Comparison of ENCODE assay signal across 9 mouse cellular contexts in genomic region chr1:74332930-74333329, GRCm38 (mm10). TPM values are rescaled to one million over a fixed set of nuclear protein-coding genes. Genes with fewer than 3 reads are reported as not detected.
DNase-seq lines count a peak whose midpoint lies in the region; ATAC-seq and TF ChIP-seq lines count a peak whose summit lies in the region.
"Had no signal": no experiment of that assay in that cellular context is flagged by ENCODE, and none has a peak within 500 bp of the region (broad histone marks: within the 10 kb centered on the region; RNA-seq: fewer than 3 reads in every experiment).

No protein-coding gene starts in this region.

- TF ChIP-seq POLR2A in MEL (IDR thresholded peaks at IDR 0.05; ENCODE audit: control insufficient read depth in 1 of 2, insufficient read depth in 1 of 2, low read depth in 1 of 2, low read length in 2 of 2, poor library complexity in 1 of 2) = no peak
- no peak for TF ChIP-seq POLR2A in limb, embryonic 14.5 days (IDR thresholded peaks at IDR 0.05; ENCODE audit: borderline replicate concordance, extremely low read depth, insufficient read depth, insufficient read length)

- DNase-seq in heart, adult 18-20 months = no peak
- DNase-seq in MEL (ENCODE audit: low read depth, low spot score) = no peak
- DNase-seq in forebrain, embryonic 11.5 days (ENCODE audit: low spot score) = no peak
- DNase-seq in limb, embryonic 14.5 days (ENCODE audit: low spot score) = no peak
- DNase-seq in layer of hippocampus, adult 11-12 months (ENCODE audit: low spot score) = no peak
- no peak for DNase-seq in urinary bladder, adult 18-20 months (ENCODE audit: low spot score in 2 of 2)
- DNase-seq in adrenal gland, postnatal 10 days = no peak

- peak overlapping the region; percentile 87 for H3K27ac ChIP-seq in heart, embryonic 15.5 days
- H3K27ac ChIP-seq in MEL (ENCODE audit: control insufficient read depth, low read depth, low read length) = no peak overlapping the region
- peak overlapping the region; percentile 55; the same call in 1 of the 2 replicates for H3K27ac ChIP-seq in forebrain, embryonic 11.5 days (ENCODE audit: low read depth, low read length)
- H3K27ac ChIP-seq in limb, embryonic 14.5 days (replicated peaks; ENCODE audit: low read depth, low read length) = peak overlapping the region; percentile 44; the same call in 1 of the 2 replicates

- no peak for TF ChIP-seq CTCF in MEL (IDR thresholded peaks at IDR 0.05 in 2 of 3, conservative IDR thresholded peaks at IDR 0.05 in 1 of 3; ENCODE audit: control insufficient read depth in 1 of 3, insufficient read depth in 1 of 3, low read depth in 2 of 3, low read length in 3 of 3, poor library complexity in 1 of 3, severe bottlenecking in 1 of 3)

- H3K9ac ChIP-seq in heart, embryonic 15.5 days = peak overlapping the region; percentile 56
- H3K9ac ChIP-seq in MEL (ENCODE audit: control insufficient read depth, low read depth, low read length, poor library complexity, severe bottlenecking) = peak overlapping the region; percentile 54
- H3K9ac ChIP-seq in forebrain, embryonic 11.5 days (ENCODE audit: low read length) = peak overlapping the region; percentile 62
- H3K9ac ChIP-seq in limb, embryonic 14.5 days (ENCODE audit: low read depth, low read length, severe bottlenecking) = peak overlapping the region; percentile 55

- no peaks in the 10 kb centered on the region for H3K79me2 ChIP-seq in MEL (ENCODE audit: control insufficient read depth, insufficient read depth, low read length, poor library complexity)

- peak overlapping the region; percentile 56 for H3K4me3 ChIP-seq in heart, embryonic 15.5 days
- peak overlapping the region; percentile 51 to 72 for H3K4me3 ChIP-seq in MEL (ENCODE audit: control insufficient read depth in 1 of 2, insufficient read depth in 1 of 2, low read depth in 2 of 2, low read length in 2 of 2)
- peak overlapping the region; percentile 45 for H3K4me3 ChIP-seq in forebrain, embryonic 11.5 days (ENCODE audit: low read depth, low read length)
- peak overlapping the region; percentile 51 for H3K4me3 ChIP-seq in limb, embryonic 14.5 days (replicated peaks; ENCODE audit: low read length)

- H3K4me1 ChIP-seq in heart, embryonic 15.5 days (replicated peaks) = peaks cover 60% of the 10 kb centered on the region
- H3K4me1 ChIP-seq in MEL (ENCODE audit: control insufficient read depth in 1 of 2, insufficient read depth in 2 of 2, low read length in 2 of 2) = peaks cover 10 to 25% of the 10 kb centered on the region in 2 experiments
- peaks cover 6% of the 10 kb centered on the region for H3K4me1 ChIP-seq in forebrain, embryonic 11.5 days (replicated peaks; ENCODE audit: control insufficient read depth, insufficient read depth, low read length)
- H3K4me1 ChIP-seq in limb, embryonic 14.5 days (ENCODE audit: control insufficient read depth, insufficient read depth, low read length) = peaks cover 20% of the 10 kb centered on the region

- H3K9me3 ChIP-seq in heart, embryonic 15.5 days (replicated peaks) = no peaks in the 10 kb centered on the region
- H3K9me3 ChIP-seq in MEL (replicated peaks; ENCODE audit: insufficient read depth, low read length) = no peaks in the 10 kb centered on the region
- H3K9me3 ChIP-seq in forebrain, embryonic 11.5 days (ENCODE audit: control insufficient read depth, low read length) = no peaks in the 10 kb centered on the region
- no peaks in the 10 kb centered on the region for H3K9me3 ChIP-seq in limb, embryonic 14.5 days (ENCODE audit: control insufficient read depth, low read length)

- H3K27me3 ChIP-seq in heart, embryonic 15.5 days = no peaks in the 10 kb centered on the region
- no peaks in the 10 kb centered on the region for H3K27me3 ChIP-seq in MEL (ENCODE audit: control insufficient read depth in 1 of 2, insufficient read depth in 2 of 2, low read length in 2 of 2)
- no peaks in the 10 kb centered on the region for H3K27me3 ChIP-seq in forebrain, embryonic 11.5 days (ENCODE audit: control insufficient read depth, insufficient read depth, low read length)
- H3K27me3 ChIP-seq in limb, embryonic 14.5 days (ENCODE audit: control insufficient read depth, insufficient read depth, low read length) = no peaks in the 10 kb centered on the region

- no peak for TF ChIP-seq RAD21 in MEL (IDR thresholded peaks at IDR 0.05; ENCODE audit: low read depth, low read length)

- no peak for TF ChIP-seq EP300 in MEL (IDR thresholded peaks at IDR 0.05; ENCODE audit: low read depth in 1 of 2, low read length in 2 of 2)

- ATAC-seq in heart, embryonic 15.5 days (replicated peaks; ENCODE audit: insufficient number of reproducible peaks, insufficient read depth, low FRiP score, low read depth) = no peak
- 0 out of 2 replicates have a peak, but pooled peaks have one; percentile 4 for ATAC-seq in forebrain, embryonic 11.5 days (replicated peaks; ENCODE audit: low FRiP score)
- ATAC-seq in limb, embryonic 14.5 days (ENCODE audit: low FRiP score, low read depth) = no peak

- 5% methylated on average over 9 of the region's 9 CpGs for WGBS in heart, embryonic 15.5 days
- WGBS in forebrain, embryonic 11.5 days = 2% methylated on average over 9 of the region's 9 CpGs
- WGBS in limb, embryonic 14.5 days = 3% methylated on average over 5 of the region's 9 CpGs

- H3K4me2 ChIP-seq in heart, embryonic 15.5 days = peak overlapping the region; percentile 74
- peak overlapping the region; percentile 88 for H3K4me2 ChIP-seq in forebrain, embryonic 11.5 days (ENCODE audit: low read depth, low read length, severe bottlenecking)
- peak overlapping the region; percentile 82 for H3K4me2 ChIP-seq in limb, embryonic 14.5 days (replicated peaks; ENCODE audit: low read depth, low read length, severe bottlenecking)

- H3K36me3 ChIP-seq in heart, embryonic 15.5 days = no peaks in the 10 kb centered on the region
- H3K36me3 ChIP-seq in MEL (ENCODE audit: control insufficient read depth in 1 of 2, insufficient read depth in 2 of 2, low read length in 2 of 2) = peaks cover 0 to 13% of the 10 kb centered on the region in 2 experiments; a peak in 2 of 4 replicates
- H3K36me3 ChIP-seq in forebrain, embryonic 11.5 days (ENCODE audit: control insufficient read depth, insufficient read depth, low read length) = no peaks in the 10 kb centered on the region
- H3K36me3 ChIP-seq in limb, embryonic 14.5 days (ENCODE audit: control insufficient read depth, insufficient read depth, low read length) = no peaks in the 10 kb centered on the region

RNA-seq across cellular contexts. Expression of gene Tmbim1, which starts 27.5 kb away (rescaled TPM):
- polyA plus RNA-seq in heart, embryonic 15.5 days (2015; fragmentation: Nextera tagmentation; extraction: Ambion mirVana) = 44.9 and 48.1 TPM in 2 replicates
- 10 to 100 TPM; 40.2 to 46.3 TPM for total RNA-seq in heart, adult 18-20 months (2021)
- total RNA-seq in MEL (2012; rRNA removed) = 10.3 and 13.0 TPM in 2 replicates
- 10 to 100 TPM in 1 of 2 experiments, not detected in 1; 20.8 TPM for polyA plus RNA-seq in MEL (2012; ENCODE audit: insufficient read depth in 1 of 2, insufficient read length in 2 of 2, low read depth in 1 of 2, low replicate concordance in 2 of 2, missing spikeins in 1 of 2)
- polyA plus RNA-seq in forebrain, embryonic 11.5 days (2014; fragmentation: Nextera tagmentation; extraction: Ambion mirVana) = 6.9 and 8.2 TPM in 2 replicates
- 48.0 and 102 TPM in 2 replicates for polyA plus RNA-seq in limb, embryonic 14.5 days (2012; rRNA removed)
- polyA plus RNA-seq in limb, embryonic 14.5 days (2014; fragmentation: Nextera tagmentation; extraction: Ambion mirVana) = 37.7 and 41.7 TPM in 2 replicates
- total RNA-seq in adrenal gland, postnatal 10 days (2021) = 10 to 100 TPM; 63.6 to 68.8 TPM

RNA-seq across cellular contexts. Expression of gene Catip, which starts 29.0 kb away (rescaled TPM):
- polyA plus RNA-seq in heart, embryonic 15.5 days (2015; fragmentation: Nextera tagmentation; extraction: Ambion mirVana) = 0.38 and 0.39 TPM in 2 replicates
- total RNA-seq in heart, adult 18-20 months (2021) = under 1 TPM in 1 of 2 experiments, not detected in 1; 0.44 TPM
- total RNA-seq in MEL (2012; rRNA removed) = 0.08 TPM in 1 of 2 replicates, not detected in the other
- polyA plus RNA-seq in MEL (2012; ENCODE audit: insufficient read depth in 1 of 2, insufficient read length in 2 of 2, low read depth in 1 of 2, low replicate concordance in 2 of 2, missing spikeins in 1 of 2) = under 1 TPM in 1 of 2 experiments, not detected in 1; 0.08 TPM
- 0.52 TPM in 1 of 2 replicates, not detected in the other for polyA plus RNA-seq in forebrain, embryonic 11.5 days (2014; fragmentation: Nextera tagmentation; extraction: Ambion mirVana)
- polyA plus RNA-seq in limb, embryonic 14.5 days (2012; rRNA removed) = 3.8 and 4.2 TPM in 2 replicates
- polyA plus RNA-seq in limb, embryonic 14.5 days (2014; fragmentation: Nextera tagmentation; extraction: Ambion mirVana) = 0.73 and 1.8 TPM in 2 replicates
- under 1 TPM; 0.33 to 0.45 TPM for total RNA-seq in adrenal gland, postnatal 10 days (2021)
- total RNA-seq: neutrophil, adult 5-6 weeks had no signal

RNA-seq across cellular contexts. Expression of gene Slc11a1, which starts 42.1 kb away (rescaled TPM):
- polyA plus RNA-seq in heart, embryonic 15.5 days (2015; fragmentation: Nextera tagmentation; extraction: Ambion mirVana) = 3.6 and 5.4 TPM in 2 replicates
- total RNA-seq in heart, adult 18-20 months (2021) = 1 to 10 TPM; 5.3 to 5.4 TPM
- total RNA-seq in MEL (2012; rRNA removed) = 0.26 TPM in 1 of 2 replicates, not detected in the other
- under 1 TPM in 1 of 2 experiments, not detected in 1; 0.11 TPM for polyA plus RNA-seq in MEL (2012; ENCODE audit: insufficient read depth in 1 of 2, insufficient read length in 2 of 2, low read depth in 1 of 2, low replicate concordance in 2 of 2, missing spikeins in 1 of 2)
- polyA plus RNA-seq in forebrain, embryonic 11.5 days (2014; fragmentation: Nextera tagmentation; extraction: Ambion mirVana) = 1.0 and 1.9 TPM in 2 replicates
- polyA plus RNA-seq in limb, embryonic 14.5 days (2012; rRNA removed) = 7.2 and 8.0 TPM in 2 replicates
- polyA plus RNA-seq in limb, embryonic 14.5 days (2014; fragmentation: Nextera tagmentation; extraction: Ambion mirVana) = 3.2 and 3.5 TPM in 2 replicates
- total RNA-seq in adrenal gland, postnatal 10 days (2021) = 1 to 10 TPM; 8.2 to 8.9 TPM

RNA-seq across cellular contexts. Expression of gene Pnkd, which starts 48.2 kb away (rescaled TPM):
- 276 and 288 TPM in 2 replicates for polyA plus RNA-seq in heart, embryonic 15.5 days (2015; fragmentation: Nextera tagmentation; extraction: Ambion mirVana)
- 100 to 1,000 TPM; 138 to 151 TPM for total RNA-seq in heart, adult 18-20 months (2021)
- total RNA-seq in MEL (2012; rRNA removed) = 48.2 and 52.5 TPM in 2 replicates
- polyA plus RNA-seq in MEL (2012; ENCODE audit: insufficient read depth in 1 of 2, insufficient read length in 2 of 2, low read depth in 1 of 2, low replicate concordance in 2 of 2, missing spikeins in 1 of 2) = 10 to 100 TPM in 1 of 2 experiments, not detected in 1; 64.2 TPM
- polyA plus RNA-seq in forebrain, embryonic 11.5 days (2014; fragmentation: Nextera tagmentation; extraction: Ambion mirVana) = 95.3 and 98.4 TPM in 2 replicates
- polyA plus RNA-seq in limb, embryonic 14.5 days (2012; rRNA removed) = 63.9 and 70.7 TPM in 2 replicates
- 124 and 129 TPM in 2 replicates for polyA plus RNA-seq in limb, embryonic 14.5 days (2014; fragmentation: Nextera tagmentation; extraction: Ambion mirVana)
- total RNA-seq in adrenal gland, postnatal 10 days (2021) = 100 to 1,000 TPM; 116 to 139 TPM

RNA-seq across cellular contexts. Expression of gene Aamp, which starts 48.4 kb away (rescaled TPM):
- polyA plus RNA-seq in heart, embryonic 15.5 days (2015; fragmentation: Nextera tagmentation; extraction: Ambion mirVana) = 168 and 209 TPM in 2 replicates
- total RNA-seq in heart, adult 18-20 months (2021) = 100 to 1,000 TPM in 1 of 2 experiments, 10 to 100 TPM in 1; 99.8 to 102 TPM
- total RNA-seq in MEL (2012; rRNA removed) = 107 and 108 TPM in 2 replicates
- polyA plus RNA-seq in MEL (2012; ENCODE audit: insufficient read depth in 1 of 2, insufficient read length in 2 of 2, low read depth in 1 of 2, low replicate concordance in 2 of 2, missing spikeins in 1 of 2) = 100 to 1,000 TPM in 1 of 2 experiments, not detected in 1; 169 TPM
- 185 and 205 TPM in 2 replicates for polyA plus RNA-seq in forebrain, embryonic 11.5 days (2014; fragmentation: Nextera tagmentation; extraction: Ambion mirVana)
- 174 and 181 TPM in 2 replicates for polyA plus RNA-seq in limb, embryonic 14.5 days (2012; rRNA removed)
- polyA plus RNA-seq in limb, embryonic 14.5 days (2014; fragmentation: Nextera tagmentation; extraction: Ambion mirVana) = 228 and 238 TPM in 2 replicates
- 100 to 1,000 TPM; 151 to 159 TPM for total RNA-seq in adrenal gland, postnatal 10 days (2021)
